Mouse (Mus musculus): ENCODE measurements around the gene Nelfa. TPM values are rescaled to one million over a fixed set of nuclear protein-coding genes. Genes with fewer than 3 reads are reported as not detected.
A peak's percentile ranks its signal among the peaks of the same experiment; 100 is the strongest.
"Not testable (repeated sequence)": the region's sequence is repeated elsewhere in the genome, so short reads cannot be mapped to it uniquely, and the experiment has no call there.

Nelfa gene
- total RNA-seq, 2 experiments from 2014 or later: 23.3 to 24.3 TPM

DNA sequence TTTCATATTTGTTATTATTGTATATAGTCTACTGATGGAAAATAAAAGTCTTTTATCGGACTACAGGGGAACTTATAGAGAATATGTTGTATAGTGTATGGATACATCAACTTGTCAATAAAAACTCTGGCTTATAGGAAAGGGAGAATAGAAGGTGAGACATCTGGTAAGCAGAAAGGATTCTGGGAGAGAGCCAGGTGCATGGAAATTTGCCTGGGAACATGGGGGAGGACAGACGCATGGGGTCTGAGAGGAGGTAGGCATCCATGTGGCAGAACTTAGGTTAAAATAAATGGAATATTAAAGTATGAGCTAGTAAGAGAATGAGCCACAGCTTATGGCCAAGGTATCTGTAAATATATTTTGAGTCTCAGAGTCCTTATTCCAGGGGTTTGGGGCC lies 16.2 kb downstream of the Nelfa start:
- DNase-seq: no peak

GRCm38 (mm10) chr5:33919466-33919865 lies 16.7 kb downstream of the Nelfa start:
- intact Hi-C loops (cut with DNase I): no loop called here
- DNase-seq: no peak

More for the DNA sequence above, 16.2 kb downstream of the Nelfa start:
- intact Hi-C loops (cut with DNase I): no loop called here

DNA sequence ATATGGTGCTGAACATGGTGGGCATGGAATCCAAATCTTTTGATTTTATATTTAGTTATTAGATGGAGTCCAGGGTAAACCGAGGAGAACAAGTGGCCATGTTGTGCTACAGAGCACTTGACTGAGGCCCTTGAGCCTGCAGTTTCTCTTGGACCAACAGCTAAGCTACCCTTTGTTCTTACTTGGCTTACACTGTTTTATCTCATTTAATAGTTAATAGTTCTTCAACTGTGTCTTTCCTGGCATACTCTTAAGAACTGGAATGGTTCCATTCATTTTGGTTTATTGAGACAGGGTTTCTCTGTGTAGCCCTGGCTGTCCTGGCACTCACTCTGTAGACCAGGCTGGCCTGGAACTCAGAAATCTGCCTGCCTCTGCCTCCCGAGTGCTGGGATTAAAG lies 19.6 kb downstream of the Nelfa start:
- DNase-seq; intact Hi-C loops (cut with DNase I): not testable (repeated sequence)

DNA sequence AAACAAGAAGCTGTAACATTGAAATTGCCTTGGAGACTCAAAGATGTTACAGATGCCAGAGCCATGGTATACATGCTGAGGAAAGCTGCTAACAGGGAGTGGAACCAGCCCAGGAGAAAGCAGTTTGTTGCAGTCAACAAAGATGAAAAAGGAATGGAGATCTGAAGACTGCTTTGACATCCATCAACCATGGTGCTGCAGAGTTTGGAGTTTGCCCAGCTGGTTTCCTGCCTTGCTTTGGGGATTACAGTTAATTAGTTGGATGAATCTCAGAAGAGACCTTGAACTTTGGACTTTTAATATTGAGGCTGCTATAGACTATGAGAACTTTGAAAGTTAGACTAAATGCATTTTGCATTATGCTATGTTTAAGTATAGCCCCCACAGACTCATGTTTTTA lies 21.2 kb downstream of the Nelfa start:
- DNase-seq; intact Hi-C loops (cut with DNase I): not testable (repeated sequence)

GRCm38 (mm10) chr5:33903176-33903575 lies 33.0 kb downstream of the Nelfa start:
- intact Hi-C loops (cut with DNase I): no loop called here

DNA sequence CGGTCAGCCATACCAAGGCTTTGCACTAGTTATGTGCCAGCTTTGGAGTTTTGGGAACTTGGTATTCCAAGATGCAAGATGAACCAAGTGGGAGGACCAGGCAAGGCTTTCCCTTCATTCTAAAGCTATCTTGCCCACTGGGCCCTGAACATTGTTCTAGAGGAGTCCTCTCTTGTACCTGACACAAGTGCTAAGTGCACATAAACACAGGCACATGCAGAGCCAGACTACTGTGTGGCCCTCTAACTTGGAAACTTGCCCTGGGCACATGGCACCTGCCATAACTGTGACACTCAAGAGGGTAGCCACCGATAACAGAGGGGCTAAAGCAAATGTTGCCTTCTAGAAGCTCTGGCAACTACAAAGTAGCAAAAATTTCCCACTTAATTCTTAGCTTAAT lies 33.5 kb downstream of the Nelfa start:
- intact Hi-C loops (cut with DNase I): no loop called here

More at GRCm38 (mm10) chr5:33903176-33903575, 33.0 kb downstream of the Nelfa start:
- no peak for DNase-seq

GRCm38 (mm10) chr5:33901278-33901677 lies 34.9 kb downstream of the Nelfa start:
- DNase-seq: no peak
- intact Hi-C loops (cut with DNase I): no loop called here

More for the DNA sequence above, 33.5 kb downstream of the Nelfa start:
- no peak for DNase-seq

DNA sequence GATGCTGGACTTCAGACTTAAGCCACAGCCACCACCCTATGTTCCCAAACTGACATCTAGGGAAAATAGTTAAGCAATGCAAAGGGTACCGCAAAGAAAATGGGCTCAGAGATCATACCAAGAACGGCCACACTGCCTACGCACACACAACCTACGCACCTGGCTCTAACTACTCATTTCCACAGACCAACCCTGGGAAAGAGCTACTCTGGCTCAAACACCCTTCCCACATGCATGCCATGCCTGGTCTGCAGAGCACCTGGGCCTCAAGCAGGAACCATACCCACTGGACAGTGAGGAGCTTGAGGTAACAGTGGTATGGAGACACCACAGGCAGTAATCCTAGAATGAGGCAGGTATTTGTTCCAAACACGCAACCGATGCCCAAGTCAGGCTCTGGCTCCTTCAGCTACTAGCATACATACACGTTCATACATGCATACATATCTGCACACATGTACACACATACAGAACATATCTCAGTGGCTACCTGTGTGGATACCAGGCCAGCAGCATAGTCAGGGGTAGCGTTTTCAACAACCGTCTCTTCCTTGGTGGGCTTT lies 35.4 kb downstream of the Nelfa start:
- no peak for DNase-seq
- intact Hi-C loops (cut with DNase I): no loop called here

DNA sequence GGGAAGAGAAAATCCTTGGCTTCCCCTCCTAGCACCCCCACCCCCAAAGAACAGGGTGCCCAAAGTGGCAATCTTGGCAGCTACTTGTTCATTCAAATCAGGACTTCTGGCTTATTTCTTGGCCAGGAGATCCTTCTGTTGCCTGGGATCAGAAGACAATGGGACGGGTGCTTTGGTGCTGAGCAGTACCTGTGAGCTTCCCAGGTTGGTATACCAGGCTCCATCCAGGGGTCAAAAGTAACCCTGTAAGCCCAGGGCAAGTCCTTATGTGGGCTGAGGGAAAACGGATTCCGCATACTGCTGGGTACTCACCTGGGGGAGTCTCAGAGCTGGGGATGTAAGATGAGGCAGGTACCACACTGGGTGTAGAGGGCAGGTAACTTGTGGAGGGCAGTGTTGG lies 36.1 kb downstream of the Nelfa start:
- intact Hi-C loops (cut with DNase I): no loop called here
- no peak for DNase-seq

DNA sequence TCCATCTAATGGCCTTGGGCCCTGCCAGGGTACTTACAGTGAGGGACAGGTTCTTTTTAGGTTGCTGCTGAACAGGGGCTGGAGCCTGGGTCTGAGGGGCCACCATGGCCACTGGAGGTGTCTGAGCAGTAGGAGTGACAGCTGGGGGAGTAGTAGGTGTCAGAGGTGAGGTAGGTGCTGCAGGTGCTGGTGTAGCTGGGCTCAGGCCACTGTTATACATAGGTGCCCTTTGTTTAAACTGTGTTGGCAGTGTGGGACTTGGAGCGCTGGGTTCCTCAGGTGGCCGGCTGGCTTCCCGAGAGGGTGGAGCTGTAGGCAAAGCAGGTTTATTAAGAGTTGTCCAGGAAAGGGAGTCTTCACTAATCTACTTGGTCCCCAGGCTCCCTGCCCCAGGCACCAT lies 37.0 kb downstream of the Nelfa start:
- DNase-seq: no peak
- intact Hi-C loops (cut with DNase I): loop anchor here (10.0 kb wide), 1 partner anchor 144 kb away; no protein-coding TSS in a partner anchor

DNA sequence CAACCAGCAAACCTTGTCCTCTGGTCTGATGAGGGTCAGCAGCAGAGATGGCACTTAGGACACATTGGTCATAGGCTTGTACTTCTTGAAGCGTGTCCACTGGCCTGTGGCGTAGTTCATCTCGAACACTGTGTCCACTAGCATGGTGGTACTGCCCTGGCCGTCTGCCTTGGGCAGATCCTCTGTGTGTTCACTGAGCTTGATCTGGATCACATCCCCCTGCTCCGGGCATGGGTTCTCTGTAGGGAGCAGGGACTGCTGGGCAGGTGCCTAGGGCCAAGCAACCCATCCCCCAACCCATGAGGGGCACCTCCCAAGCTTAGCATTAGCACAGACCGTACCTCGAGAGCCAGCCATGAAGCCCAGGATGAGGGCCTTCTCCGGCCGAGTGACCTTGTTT lies 37.5 kb downstream of the Nelfa start:
- no peak for DNase-seq
- intact Hi-C loops (cut with DNase I): loop anchor here (10.0 kb wide), 1 partner anchor 144 kb away; no protein-coding TSS in a partner anchor

GRCm38 (mm10) chr5:33897158-33897557 lies 39.1 kb downstream of the Nelfa start:
- DNase-seq: no peak
- intact Hi-C loops (cut with DNase I): loop anchor here (10.0 kb wide), 1 partner anchor 142 kb away; no protein-coding TSS in a partner anchor

GRCm38 (mm10) chr5:33895116-33895515 lies 41.1 kb downstream of the Nelfa start:
- DNase-seq: no peak
- intact Hi-C loops (cut with DNase I): loop anchor here (10.0 kb wide), 1 partner anchor 140 kb away; no protein-coding TSS in a partner anchor

GRCm38 (mm10) chr5:33893406-33893805 lies 42.8 kb downstream of the Nelfa start:
- intact Hi-C loops (cut with DNase I): loop anchor here (10.0 kb wide), 1 partner anchor 139 kb away; no protein-coding TSS in a partner anchor
- DNase-seq: no peak

DNA sequence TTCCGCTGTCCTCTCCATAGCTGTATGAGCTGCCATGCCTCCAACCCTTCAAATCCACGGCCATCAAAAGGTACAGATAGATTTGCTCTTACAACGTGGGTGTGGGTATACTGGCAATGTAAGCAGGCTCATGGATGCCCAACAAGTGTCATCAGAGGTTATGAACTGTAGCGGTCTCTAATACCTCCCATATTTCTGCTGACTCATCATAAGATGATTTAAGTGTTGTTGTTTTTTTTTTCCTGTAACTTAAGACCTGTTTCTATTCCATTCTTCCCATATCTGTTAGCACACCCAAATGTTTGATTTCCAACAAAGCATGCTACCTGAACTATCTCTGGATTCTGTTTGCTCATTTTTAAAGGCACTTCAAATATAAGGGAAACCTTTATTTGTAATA lies 55.1 kb downstream of the Nelfa start:
- intact Hi-C loops (cut with DNase I): no loop called here
- DNase-seq: no peak

- no peak for DNase-seq
- intact Hi-C loops (cut with DNase I): no loop called here
These were observed 60.7 kb downstream of the Nelfa start for GRCm38 (mm10) chr5:33875472-33875871.

DNA sequence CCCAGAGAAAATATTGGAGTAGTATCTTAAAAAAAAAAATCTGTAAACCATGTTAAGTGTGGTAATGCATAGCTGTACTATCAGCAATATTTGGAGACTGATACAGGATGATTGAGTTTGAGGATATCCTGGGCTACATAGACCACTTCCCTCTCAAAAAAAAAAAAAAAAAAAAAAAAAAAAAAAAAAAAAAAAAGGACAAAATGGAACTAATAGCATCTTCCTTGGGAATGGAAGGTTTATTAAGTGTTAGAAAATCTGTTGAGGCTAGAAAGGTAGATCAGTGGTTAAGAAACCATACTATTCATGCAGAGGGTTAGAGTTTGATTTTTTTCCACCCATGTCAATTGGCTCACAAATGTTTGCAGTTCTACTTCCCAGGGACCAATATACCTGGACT lies 78.5 kb downstream of the Nelfa start:
- DNase-seq: no peak
- intact Hi-C loops (cut with DNase I): no loop called here

DNA sequence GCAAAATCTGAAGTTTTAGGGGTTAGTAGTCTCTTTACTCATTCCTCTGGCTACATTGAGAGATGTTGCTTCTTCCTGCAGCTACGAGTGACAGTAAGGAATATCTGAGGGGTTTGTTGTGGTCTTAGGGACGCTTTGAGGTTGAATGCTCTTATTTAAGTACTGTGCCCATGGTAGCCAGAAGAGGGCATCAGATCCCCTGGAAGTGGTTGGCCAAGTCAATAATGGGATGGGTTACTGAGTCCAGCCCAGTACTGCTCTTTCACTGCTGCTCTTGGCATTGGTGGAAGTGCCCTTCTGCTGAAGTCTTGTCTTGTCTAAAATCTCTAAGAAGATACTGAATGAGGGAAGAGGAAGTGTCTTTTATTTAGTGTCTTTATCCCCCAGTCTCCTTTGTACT lies 82.2 kb downstream of the Nelfa start:
- intact Hi-C loops (cut with DNase I): no loop called here
- DNase-seq: no peak

DNA sequence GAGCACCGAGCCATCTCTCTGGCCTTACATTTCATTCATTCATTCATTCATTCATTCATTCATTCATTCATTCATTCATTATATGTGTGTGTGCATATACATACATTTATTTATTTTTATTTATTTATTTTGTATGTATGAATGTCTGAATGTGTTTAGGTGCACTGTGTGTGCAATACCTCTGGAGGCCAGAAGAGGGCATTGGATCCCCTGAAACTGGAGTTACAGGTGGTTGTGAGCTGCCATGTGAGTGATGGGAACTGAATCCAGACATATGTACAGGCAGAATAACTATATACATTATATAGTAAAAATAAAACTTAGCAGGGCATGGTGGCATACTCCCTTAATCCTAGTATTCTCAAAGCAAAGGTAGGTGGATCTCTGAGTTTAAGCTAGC lies 83.1 kb downstream of the Nelfa start:
- intact Hi-C loops (cut with DNase I): no loop called here
- DNase-seq: peak; percentile 8

DNA sequence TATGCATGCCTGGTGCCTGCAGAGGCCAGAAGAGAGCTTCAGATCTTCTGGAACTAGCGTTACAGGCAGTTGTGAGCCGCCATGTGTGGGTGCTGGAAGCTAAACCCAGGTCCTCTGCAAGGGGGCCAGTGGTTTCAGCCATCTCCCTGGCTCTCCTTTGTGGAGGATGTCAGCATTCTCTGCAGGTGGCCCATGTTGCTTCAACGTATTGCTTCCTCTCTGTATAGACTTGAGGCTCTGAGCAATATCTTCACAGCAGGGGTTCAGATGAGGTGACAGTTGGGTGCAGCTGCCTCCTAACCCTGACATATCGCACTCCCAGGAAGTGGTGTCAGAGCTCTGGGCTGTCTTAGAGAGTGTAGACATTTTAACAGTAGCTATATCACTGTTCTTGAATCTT lies 84.7 kb downstream of the Nelfa start:
- no peak for DNase-seq
- intact Hi-C loops (cut with DNase I): no loop called here
